Mouse (Mus musculus) forebrain, embryonic 16.5 days (tissue): ENCODE measurements around the gene Actb. TPM values are rescaled to one million over a fixed set of nuclear protein-coding genes. Genes with fewer than 3 reads are reported as not detected.

ENCODE experiments used
- ATAC-seq: fragments of 200-750 bp; cut with Nextera tagmentation; 2 replicates; pipeline ENCODE4 v1.8.0; 2017; ENCODE audit warnings: mild to moderate bottlenecking, moderate library complexity
- H3K27ac ChIP-seq: fragments of 300-500 bp; sonication (generic); 2 replicates; pipeline ENCODE4 v1.5.1; 2014; ENCODE audit warnings: low read length, control low read depth
- H3K27me3 ChIP-seq: fragments of 300-500 bp; sonication (generic); replicated peaks from 2 replicates; pipeline ENCODE4 v1.6.1; 2014; ENCODE audit warnings: low read length; ENCODE audit not compliant: control insufficient read depth, insufficient read depth
- H3K36me3 ChIP-seq: fragments of 300-500 bp; sonication (generic); 2 replicates; pipeline ENCODE4 v1.6.1; 2014; ENCODE audit not compliant: control insufficient read depth, insufficient read depth
- H3K4me1 ChIP-seq: fragments of 300-500 bp; sonication (generic); replicated peaks from 2 replicates; pipeline ENCODE4 v1.6.1; 2014; ENCODE audit warnings: low read length; ENCODE audit not compliant: control insufficient read depth, insufficient read depth
- H3K4me2 ChIP-seq: fragments of 300-500 bp; sonication (generic); 2 replicates; pipeline ENCODE4 v1.6.1; 2014; ENCODE audit warnings: mild to moderate bottlenecking, low read length, control low read depth
- H3K4me3 ChIP-seq: fragments of 300-500 bp; sonication (generic); replicated peaks from 2 replicates; pipeline ENCODE4 v1.5.1; 2014; ENCODE audit warnings: mild to moderate bottlenecking, low read length, control low read depth
- H3K9ac ChIP-seq: fragments of 300-500 bp; sonication (generic); replicated peaks from 2 replicates; pipeline ENCODE4 v1.6.1; 2014; ENCODE audit warnings: low read depth, low read length, control low read depth
- H3K9me3 ChIP-seq: fragments of 300-500 bp; sonication (generic); 2 replicates; pipeline ENCODE4 v1.6.1; 2016; ENCODE audit warnings: low read length; ENCODE audit not compliant: control insufficient read depth
- WGBS: fragments of 180-500 bp; shearing (Covaris S2); extraction: QIAGEN DNeasy Blood & Tissue Kit; methylation state at CpG from one replicate; pipeline ENCODE4 v1.1.7; 2014; 5-methylcytosine and 5-hydroxymethylcytosine counted together
- polyA plus RNA-seq: library from polyadenylated mRNA; unstranded; fragments of >200 nt; fragmentation: Nextera tagmentation; extraction: Ambion mirVana; gene quantifications from 2 replicates; pipeline ENCODE4 v1.2.1, GENCODE M21; 2015

The Actb gene
- polyA plus RNA-seq, 1 experiment from 2014 or later, result 15,087 TPM

- Histone ChIP-seq H3K9me3 (no peaks in the 10 kb centered on the region), H3K4me3 (no peak overlapping the region), H3K27me3 (0 out of 2 replicates have a peak, but pooled peaks cover 2% of the 10 kb centered on the region), H3K4me1 (peaks cover 7% of the 10 kb centered on the region), H3K36me3 (no peaks in the 10 kb centered on the region), H3K9ac (no peak overlapping the region), H3K4me2 (no peak overlapping the region), H3K27ac (no peak overlapping the region; the same call in 1 of the 2 replicates)
- ATAC-seq, result no peak
- WGBS, result 17% methylated on average over 13 of the region's 13 CpGs
Measured at GRCm38 (mm10) chr5:142926204-142926939, 19.8 kb upstream of the Actb start.

GRCm38 (mm10) chr5:142924336-142924959, 17.9 kb upstream of the Actb start:
- Histone ChIP-seq H3K9ac (no peak overlapping the region), H3K4me2 (no peak overlapping the region), H3K9me3 (no peaks in the 10 kb centered on the region), H3K4me3 (no peak overlapping the region), H3K4me1 (peaks cover 7% of the 10 kb centered on the region), H3K36me3 (no peaks in the 10 kb centered on the region), H3K27me3 (0 out of 2 replicates have a peak, but pooled peaks cover 2% of the 10 kb centered on the region), H3K27ac (no peak overlapping the region)
- WGBS, result 83% methylated on average over 12 of the region's 12 CpGs
- ATAC-seq, result no peak

GRCm38 (mm10) chr5:142923781-142924180, 17.2 kb upstream of the Actb start:
- Histone ChIP-seq H3K27me3 (0 out of 2 replicates have a peak, but pooled peaks cover under 1% of the 10 kb centered on the region), H3K4me2 (no peak overlapping the region), H3K36me3 (no peaks in the 10 kb centered on the region), H3K4me3 (no peak overlapping the region), H3K9me3 (no peaks in the 10 kb centered on the region), H3K4me1 (peaks cover 1% of the 10 kb centered on the region), H3K27ac (no peak overlapping the region), H3K9ac (no peak overlapping the region)
- ATAC-seq, result no peak
- WGBS, result 94% methylated on average over 3 of the region's 3 CpGs

GRCm38 (mm10) chr5:142922251-142922650, 15.7 kb upstream of the Actb start:
- Histone ChIP-seq H3K4me1 (no peaks in the 10 kb centered on the region), H3K9ac (no peak overlapping the region), H3K4me2 (no peak overlapping the region), H3K27ac (no peak overlapping the region), H3K9me3 (no peaks in the 10 kb centered on the region), H3K36me3 (no peaks in the 10 kb centered on the region), H3K27me3 (no peaks in the 10 kb centered on the region), H3K4me3 (no peak overlapping the region)
- ATAC-seq, result no peak
- 80% methylated on average over 5 of the region's 5 CpGs for WGBS

- Histone ChIP-seq H3K27me3 (no peaks in the 10 kb centered on the region), H3K4me1 (no peaks in the 10 kb centered on the region), H3K27ac (no peak overlapping the region), H3K4me2 (no peak overlapping the region), H3K9me3 (no peaks in the 10 kb centered on the region), H3K36me3 (no peaks in the 10 kb centered on the region), H3K9ac (no peak overlapping the region), H3K4me3 (no peak overlapping the region)
- WGBS, result 84% methylated on average over 6 of the region's 6 CpGs
- no peak for ATAC-seq
Measured at GRCm38 (mm10) chr5:142921074-142921459, 14.5 kb upstream of the Actb start.

GRCm38 (mm10) chr5:142920311-142921073, 13.9 kb upstream of the Actb start:
- 73% methylated on average over 8 of the region's 8 CpGs for WGBS
- Histone ChIP-seq H3K9me3 (no peaks in the 10 kb centered on the region), H3K4me3 (no peak overlapping the region), H3K27ac (no peak overlapping the region), H3K9ac (no peak overlapping the region), H3K36me3 (no peaks in the 10 kb centered on the region), H3K27me3 (no peaks in the 10 kb centered on the region), H3K4me2 (no peak overlapping the region), H3K4me1 (no peaks in the 10 kb centered on the region)
- no peak for ATAC-seq

GRCm38 (mm10) chr5:142917402-142917801, 10.8 kb upstream of the Actb start:
- ATAC-seq, result no peak
- H3K4me3 ChIP-seq, result no peak overlapping the region
- WGBS, result 92% methylated on average over 8 of the region's 8 CpGs
- H3K4me2 ChIP-seq, result no peak overlapping the region
- H3K27me3 ChIP-seq, result no peaks in the 10 kb centered on the region
- no peaks in the 10 kb centered on the region for H3K9me3 ChIP-seq
- no peak overlapping the region for H3K9ac ChIP-seq
- H3K27ac ChIP-seq, result no peak overlapping the region
- no peaks in the 10 kb centered on the region for H3K36me3 ChIP-seq
- H3K4me1 ChIP-seq, result no peaks in the 10 kb centered on the region

GRCm38 (mm10) chr5:142916593-142916992, 10.0 kb upstream of the Actb start:
- 88% methylated on average over 7 of the region's 7 CpGs for WGBS
- H3K27me3 ChIP-seq, result no peaks in the 10 kb centered on the region
- H3K27ac ChIP-seq, result no peak overlapping the region
- H3K9me3 ChIP-seq, result no peaks in the 10 kb centered on the region
- no peak overlapping the region for H3K4me2 ChIP-seq
- H3K36me3 ChIP-seq, result no peaks in the 10 kb centered on the region
- H3K4me1 ChIP-seq, result no peaks in the 10 kb centered on the region
- ATAC-seq, result no peak
- H3K4me3 ChIP-seq, result no peak overlapping the region
- H3K9ac ChIP-seq, result no peak overlapping the region

GRCm38 (mm10) chr5:142915231-142915630, 8.7 kb upstream of the Actb start:
- Histone ChIP-seq H3K4me3 (no peak overlapping the region), H3K9ac (no peak overlapping the region), H3K4me2 (no peak overlapping the region), H3K27ac (no peak overlapping the region), H3K4me1 (no peaks in the 10 kb centered on the region), H3K9me3 (no peaks in the 10 kb centered on the region), H3K27me3 (no peaks in the 10 kb centered on the region), H3K36me3 (no peaks in the 10 kb centered on the region)
- 91% methylated on average over 11 of the region's 11 CpGs for WGBS
- no peak for ATAC-seq
